Mouse (Mus musculus): Measurements from ENCODE around the gene Sqstm1. TPM values are rescaled to one million over a fixed set of nuclear protein-coding genes. Genes with fewer than 3 reads are reported as not detected.

The Sqstm1 gene
- total RNA-seq (2021), result 100 to 1,000 TPM; 262 to 293 TPM

GRCm38 (mm10) chr11:50210505-50211151 lies at the start of gene Sqstm1, which contains the start of gene Mgat4b:
Gene Sqstm1 (minus strand): TSS chr11:50210827.
Gene Mgat4b (plus strand): TSS chr11:50210890.
- intact Hi-C loops (cut with DNase I), result no loop called here
- peak; percentile 69 for DNase-seq

GRCm38 (mm10) chr11:50258310-50258709 lies 47.7 kb upstream of the Sqstm1 start:
- intact Hi-C loops (cut with DNase I), result no loop called here
- no peak for DNase-seq

GRCm38 (mm10) chr11:50256615-50257014 lies 46.0 kb upstream of the Sqstm1 start:
- no peak for DNase-seq
- intact Hi-C loops (cut with DNase I), result no loop called here

- no peak for DNase-seq
- intact Hi-C loops (cut with DNase I), result no loop called here
These were observed 43.5 kb upstream of the Sqstm1 start for GRCm38 (mm10) chr11:50254010-50254580.

GRCm38 (mm10) chr11:50253393-50253792 lies 42.8 kb upstream of the Sqstm1 start:
- no peak for DNase-seq
- intact Hi-C loops (cut with DNase I), result no loop called here

- no peak for DNase-seq
- intact Hi-C loops (cut with DNase I), result no loop called here
These were observed 42.1 kb upstream of the Sqstm1 start for GRCm38 (mm10) chr11:50252684-50253265.

- intact Hi-C loops (cut with DNase I), result no loop called here
- DNase-seq, result no peak
These were observed 41.5 kb upstream of the Sqstm1 start for GRCm38 (mm10) chr11:50252166-50252565.

GRCm38 (mm10) chr11:50248473-50249171 lies 38.0 kb upstream of the Sqstm1 start:
- intact Hi-C loops (cut with DNase I), result no loop called here
- no peak for DNase-seq

- no peak for DNase-seq
- intact Hi-C loops (cut with DNase I), result no loop called here
These were observed 34.6 kb upstream of the Sqstm1 start for GRCm38 (mm10) chr11:50245269-50245668.

GRCm38 (mm10) chr11:50243926-50244325 lies 33.3 kb upstream of the Sqstm1 start:
- no peak for DNase-seq
- intact Hi-C loops (cut with DNase I), result no loop called here

GRCm38 (mm10) chr11:50240235-50240911 lies 29.7 kb upstream of the Sqstm1 start:
- DNase-seq, result no peak
- intact Hi-C loops (cut with DNase I), result no loop called here

GRCm38 (mm10) chr11:50238821-50239791 lies 28.5 kb upstream of the Sqstm1 start:
- DNase-seq, result no peak
- intact Hi-C loops (cut with DNase I), result loop anchor here (10.0 kb wide), 1 partner anchor 126 kb away; no protein-coding TSS in a partner anchor

- no peak for DNase-seq
- intact Hi-C loops (cut with DNase I), result loop anchor here (10.0 kb wide), 1 partner anchor 126 kb away; no protein-coding TSS in a partner anchor
These were observed 27.7 kb upstream of the Sqstm1 start, which contains the start of gene Ltc4s for GRCm38 (mm10) chr11:50238324-50238723. Gene Ltc4s (minus strand): TSS chr11:50238616.

GRCm38 (mm10) chr11:50236937-50237835 lies 26.6 kb upstream of the Sqstm1 start:
- intact Hi-C loops (cut with DNase I), result loop anchor here (10.0 kb wide), 1 partner anchor 128 kb away; no protein-coding TSS in a partner anchor
- no peak for DNase-seq

GRCm38 (mm10) chr11:50236540-50236936 lies 25.9 kb upstream of the Sqstm1 start:
- intact Hi-C loops (cut with DNase I), result loop anchor here (10.0 kb wide), 1 partner anchor 128 kb away; no protein-coding TSS in a partner anchor
- peak; percentile 86 for DNase-seq

GRCm38 (mm10) chr11:50234606-50235005 lies 24.0 kb upstream of the Sqstm1 start:
- intact Hi-C loops (cut with DNase I), result loop anchor here (10.0 kb wide), 1 partner anchor 130 kb away; no protein-coding TSS in a partner anchor
- DNase-seq, result no peak

GRCm38 (mm10) chr11:50233993-50234392 lies 23.4 kb upstream of the Sqstm1 start:
- DNase-seq, result no peak
- intact Hi-C loops (cut with DNase I), result loop anchor here (10.0 kb wide), 1 partner anchor 131 kb away; no protein-coding TSS in a partner anchor

- intact Hi-C loops (cut with DNase I), result loop anchor here (10.0 kb wide), 1 partner anchor 132 kb away; no protein-coding TSS in a partner anchor
- DNase-seq, result no peak
These were observed 22.4 kb upstream of the Sqstm1 start for GRCm38 (mm10) chr11:50233022-50233421.
